Mouse (Mus musculus) limb, embryonic 10.5 days (tissue): ENCODE data around the gene Aplp2. TPM values are rescaled to one million over a fixed set of nuclear protein-coding genes. Genes with fewer than 3 reads are reported as not detected.

Experiments used
- DNase-seq: peaks from one replicate; pipeline ENCODE4 v3.0.0-alpha.2; 2017; ENCODE audit warnings: low spot score
- H3K27ac ChIP-seq: fragments of 300-500 bp; sonication (generic); 2 replicates; pipeline ENCODE4 v1.5.1; 2016; ENCODE audit warnings: mild to moderate bottlenecking
- H3K27me3 ChIP-seq: fragments of 300-500 bp; sonication (generic); 2 replicates; pipeline ENCODE4 v1.6.1; 2016; ENCODE audit warnings: low read depth, mild to moderate bottlenecking; ENCODE audit not compliant: poor library complexity, severe bottlenecking
- H3K36me3 ChIP-seq: fragments of 300-500 bp; sonication (generic); 2 replicates; pipeline ENCODE4 v1.6.1; 2016; ENCODE audit warnings: mild to moderate bottlenecking, moderate library complexity
- H3K4me1 ChIP-seq: fragments of 300-500 bp; sonication (generic); 2 replicates; pipeline ENCODE4 v1.6.1; 2016
- H3K4me3 ChIP-seq: fragments of 300-500 bp; sonication (generic); 2 replicates; pipeline ENCODE4 v1.5.1; 2016; ENCODE audit warnings: mild to moderate bottlenecking, moderate library complexity
- H3K9me3 ChIP-seq: fragments of 300-500 bp; sonication (generic); replicated peaks from 2 replicates; pipeline ENCODE4 v1.6.1; 2016; ENCODE audit warnings: mild to moderate bottlenecking
- WGBS: fragments of 180-500 bp; shearing (Covaris S2); methylation state at CpG from one replicate; pipeline ENCODE4 v1.1.7; 2016; 5-methylcytosine and 5-hydroxymethylcytosine counted together
- polyA plus RNA-seq: library from polyadenylated mRNA; unstranded; fragments of >200 nt; fragmentation: Nextera tagmentation; extraction: Ambion mirVana; gene quantifications from 2 replicates; pipeline ENCODE4 v1.2.1, GENCODE M21; 2016

The Aplp2 gene
- polyA plus RNA-seq, 1 experiment from 2014 or later, result 179 TPM

DNA sequence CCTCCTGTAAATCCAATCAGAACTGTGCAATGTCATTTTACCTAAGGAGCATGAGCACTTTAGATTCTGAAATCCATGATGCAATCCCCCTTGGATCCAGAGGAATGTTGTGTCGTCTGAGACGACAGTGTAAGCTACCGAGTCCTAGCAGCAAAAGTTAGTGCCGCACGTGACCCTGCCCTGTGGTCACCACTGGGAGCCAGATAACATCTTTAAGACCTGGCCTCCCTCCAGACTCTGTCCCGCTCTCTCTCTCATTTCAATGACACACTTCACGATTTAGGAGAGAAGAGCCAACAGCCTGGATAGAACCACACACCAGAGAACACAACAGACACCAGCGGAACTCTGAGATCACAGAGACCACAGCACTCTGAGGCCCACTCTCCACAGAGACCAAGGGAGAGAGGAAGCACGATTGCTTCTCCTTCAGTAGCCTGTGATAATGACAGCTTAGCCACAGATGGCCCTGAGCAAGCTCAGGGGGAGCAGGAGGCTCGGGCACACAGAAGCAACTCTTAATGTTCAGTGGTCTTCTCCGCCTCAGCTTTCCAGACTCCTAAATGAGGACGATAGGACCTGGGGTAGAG, 83.6 kb downstream of the Aplp2 start:
- DNase-seq, result no peak
- Histone ChIP-seq H3K9me3 (no peaks in the 10 kb centered on the region), H3K27me3 (peaks cover 52% of the 10 kb centered on the region), H3K4me1 (peaks cover 20% of the 10 kb centered on the region), H3K4me3 (no peak overlapping the region), H3K36me3 (no peaks in the 10 kb centered on the region), H3K27ac (no peak overlapping the region)
- 85% methylated on average over 12 of the region's 12 CpGs for WGBS

GRCm38 (mm10) chr9:31126079-31126478, 85.5 kb downstream of the Aplp2 start:
- no peak overlapping the region for H3K27ac ChIP-seq
- WGBS, result 86% methylated on average over 7 of the region's 7 CpGs

GRCm38 (mm10) chr9:31122464-31123030, 89.1 kb downstream of the Aplp2 start:
- Histone ChIP-seq H3K36me3 (no peaks in the 10 kb centered on the region), H3K4me1 (peaks cover 50% of the 10 kb centered on the region), H3K27ac (no peak overlapping the region; the same call in 1 of the 2 replicates), H3K4me3 (no peak overlapping the region), H3K9me3 (no peaks in the 10 kb centered on the region), H3K27me3 (no peaks in the 10 kb centered on the region)
- DNase-seq, result no peak
- WGBS, result 73% methylated on average over 11 of the region's 13 CpGs

More at GRCm38 (mm10) chr9:31126079-31126478, 85.5 kb downstream of the Aplp2 start:
- no peak for DNase-seq
- H3K9me3 ChIP-seq, result no peaks in the 10 kb centered on the region
- no peak overlapping the region for H3K4me3 ChIP-seq
- peaks cover 26% of the 10 kb centered on the region for H3K4me1 ChIP-seq
- peaks cover 33% of the 10 kb centered on the region for H3K27me3 ChIP-seq
- no peaks in the 10 kb centered on the region for H3K36me3 ChIP-seq

GRCm38 (mm10) chr9:31120533-31120915, 91.1 kb downstream of the Aplp2 start:
- DNase-seq, result no peak
- H3K27ac ChIP-seq, result peak overlapping the region; percentile 67; the same call in 1 of the 2 replicates
- no peaks in the 10 kb centered on the region for H3K36me3 ChIP-seq
- WGBS, result 39% methylated on average over 4 of the region's 4 CpGs
- no peaks in the 10 kb centered on the region for H3K27me3 ChIP-seq
- H3K4me1 ChIP-seq, result peaks cover 56% of the 10 kb centered on the region
- no peak overlapping the region for H3K4me3 ChIP-seq
- no peaks in the 10 kb centered on the region for H3K9me3 ChIP-seq

- DNase-seq, result peak; percentile 43
- peaks cover 56% of the 10 kb centered on the region for H3K4me1 ChIP-seq
- no peaks in the 10 kb centered on the region for H3K9me3 ChIP-seq
- no peaks in the 10 kb centered on the region for H3K36me3 ChIP-seq
- H3K27me3 ChIP-seq, result no peaks in the 10 kb centered on the region
- H3K27ac ChIP-seq, result peak overlapping the region; percentile 67
- WGBS, result 35% methylated on average over 11 of the region's 11 CpGs
- no peak overlapping the region for H3K4me3 ChIP-seq
These were observed 91.6 kb downstream of the Aplp2 start for GRCm38 (mm10) chr9:31119882-31120532.

DNA sequence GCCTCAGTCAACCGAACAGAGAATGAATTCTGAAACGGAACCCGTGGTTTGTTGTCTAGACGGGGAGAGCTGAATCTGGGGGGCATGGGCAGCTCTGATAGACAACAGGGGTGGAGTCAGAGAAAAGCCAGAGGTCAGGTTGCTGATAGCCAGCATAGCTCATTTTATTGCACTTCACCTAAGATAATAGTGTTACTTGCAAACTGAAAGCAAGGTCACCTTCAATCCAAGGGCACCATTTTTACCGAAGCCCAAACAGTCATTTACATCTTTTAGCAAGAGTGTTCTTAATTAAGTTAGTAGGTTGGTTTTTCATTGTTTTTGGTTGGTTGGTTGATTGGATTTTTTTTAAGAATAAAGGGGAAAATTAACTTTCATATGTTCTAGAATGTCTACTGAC, 92.2 kb downstream of the Aplp2 start:
- no peaks in the 10 kb centered on the region for H3K27me3 ChIP-seq
- H3K4me1 ChIP-seq, result peaks cover 56% of the 10 kb centered on the region
- H3K9me3 ChIP-seq, result no peaks in the 10 kb centered on the region
- DNase-seq, result no peak
- no peak overlapping the region for H3K4me3 ChIP-seq
- WGBS, result 70% methylated on average over 5 of the region's 5 CpGs
- no peak overlapping the region; the same call in 1 of the 2 replicates for H3K27ac ChIP-seq
- H3K36me3 ChIP-seq, result no peaks in the 10 kb centered on the region

- Histone ChIP-seq H3K27ac (no peak overlapping the region), H3K4me3 (no peak overlapping the region), H3K9me3 (no peaks in the 10 kb centered on the region), H3K4me1 (peaks cover 56% of the 10 kb centered on the region), H3K27me3 (no peaks in the 10 kb centered on the region), H3K36me3 (no peaks in the 10 kb centered on the region)
- WGBS, result 33% methylated on average over 11 of the region's 11 CpGs
- DNase-seq, result peak; percentile 67
These were observed 92.9 kb downstream of the Aplp2 start for GRCm38 (mm10) chr9:31118520-31119298.

- H3K4me3 ChIP-seq, result no peak overlapping the region
- no peaks in the 10 kb centered on the region for H3K9me3 ChIP-seq
- H3K27ac ChIP-seq, result no peak overlapping the region
- H3K27me3 ChIP-seq, result no peaks in the 10 kb centered on the region
- WGBS, result 88% methylated on average over 6 of the region's 6 CpGs
- no peak for DNase-seq
- H3K4me1 ChIP-seq, result peaks cover 52% of the 10 kb centered on the region
- no peaks in the 10 kb centered on the region for H3K36me3 ChIP-seq
These were observed 94.1 kb downstream of the Aplp2 start for GRCm38 (mm10) chr9:31117488-31117887.

GRCm38 (mm10) chr9:31117088-31117487, 94.5 kb downstream of the Aplp2 start:
- Histone ChIP-seq H3K9me3 (no peaks in the 10 kb centered on the region), H3K36me3 (no peaks in the 10 kb centered on the region), H3K27me3 (no peaks in the 10 kb centered on the region), H3K27ac (no peak overlapping the region), H3K4me1 (peaks cover 48% of the 10 kb centered on the region), H3K4me3 (no peak overlapping the region)
- 92% methylated on average over 11 of the region's 11 CpGs for WGBS
- DNase-seq, result no peak

GRCm38 (mm10) chr9:31115586-31115985, 96.0 kb downstream of the Aplp2 start:
- Histone ChIP-seq H3K9me3 (no peaks in the 10 kb centered on the region), H3K27ac (no peak overlapping the region), H3K4me3 (no peak overlapping the region), H3K27me3 (no peaks in the 10 kb centered on the region), H3K4me1 (peaks cover 34% of the 10 kb centered on the region), H3K36me3 (no peaks in the 10 kb centered on the region)
- no peak for DNase-seq

GRCm38 (mm10) chr9:31108464-31108863, 103.2 kb downstream of the Aplp2 start:
- Histone ChIP-seq H3K4me1 (no peaks in the 10 kb centered on the region), H3K4me3 (no peak overlapping the region), H3K27ac (no peak overlapping the region), H3K9me3 (no peaks in the 10 kb centered on the region), H3K27me3 (no peaks in the 10 kb centered on the region), H3K36me3 (no peaks in the 10 kb centered on the region)
- 96% methylated on average over 8 of the region's 8 CpGs for WGBS
- DNase-seq, result no peak
